Mouse (Mus musculus): ENCODE results near the gene Knop1.

GRCm38 (mm10) chr7:118821887-118822556 lies 34.0 kb downstream of the Knop1 start:
- no peak for TF ChIP-seq POLR2A (IDR thresholded peaks at IDR 0.05; ENCODE audit: borderline replicate concordance, control insufficient read depth, low read depth, low read length)
- TF ChIP-seq CTCF (IDR thresholded peaks at IDR 0.05; ENCODE audit: control insufficient read depth, insufficient read depth, low read length), result no peak
